Mouse (Mus musculus) spleen, postnatal 14 days (tissue): ENCODE measurements around the gene Sh3d21.
A peak's percentile ranks its signal among the peaks of the same experiment; 100 is the strongest.

Source experiments
- DNase-seq, 2 experiments: peaks; one replicate each; pipeline ENCODE4 v3.0.0; 2021 to 2022; ENCODE audit warnings: low spot score in 2 of 2

Gene Sh3d21

GRCm38 (mm10) chr4:126146974-126147532 lies 16.2 kb downstream of the Sh3d21 start:
- DNase-seq, result no peak

DNA sequence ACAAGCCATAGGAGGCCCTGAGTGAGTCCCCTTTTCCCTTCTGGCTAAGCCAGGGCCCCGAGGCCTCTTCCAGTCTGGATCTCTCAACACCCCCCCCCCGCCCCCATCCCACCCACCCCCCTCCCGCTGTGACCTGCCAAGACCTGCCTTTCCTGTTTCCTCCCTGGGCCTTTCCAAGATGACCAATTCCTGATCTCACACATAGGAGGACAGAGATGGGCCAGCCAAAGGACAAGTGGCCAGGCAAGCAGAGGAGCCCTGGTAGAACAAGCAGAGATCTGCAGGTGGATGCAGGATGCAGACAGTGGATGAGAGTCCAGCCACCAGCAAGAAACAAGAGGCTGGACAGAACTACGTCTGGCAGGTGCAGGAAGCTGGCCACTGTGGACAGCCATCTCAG lies 17.9 kb downstream of the Sh3d21 start:
- no peak for DNase-seq

GRCm38 (mm10) chr4:126141021-126141420 lies 22.3 kb downstream of the Sh3d21 start:
- DNase-seq, result no peak

- no peak for DNase-seq
Measured at GRCm38 (mm10) chr4:126137773-126138172, 25.5 kb downstream of the Sh3d21 start.

DNA sequence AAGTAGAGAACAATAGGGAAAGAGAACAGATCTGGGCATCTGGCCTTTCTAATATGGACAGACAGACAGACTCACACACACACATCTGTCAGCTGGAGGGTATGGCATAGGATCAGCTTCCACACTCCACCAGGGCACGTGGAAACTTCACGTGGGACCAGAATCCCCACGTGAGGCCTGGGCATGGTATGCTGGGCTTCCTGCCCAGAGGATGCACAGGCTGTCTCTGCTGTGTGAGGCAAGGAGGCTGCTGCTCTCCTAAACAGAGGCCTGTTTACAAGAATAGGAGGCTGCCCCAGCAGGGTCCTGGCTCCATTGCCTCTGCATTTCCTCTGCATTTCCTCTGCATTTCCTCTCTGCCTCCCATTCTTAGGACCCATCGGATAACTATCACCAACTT lies 28.7 kb downstream of the Sh3d21 start:
- DNase-seq, result no peak

DNA sequence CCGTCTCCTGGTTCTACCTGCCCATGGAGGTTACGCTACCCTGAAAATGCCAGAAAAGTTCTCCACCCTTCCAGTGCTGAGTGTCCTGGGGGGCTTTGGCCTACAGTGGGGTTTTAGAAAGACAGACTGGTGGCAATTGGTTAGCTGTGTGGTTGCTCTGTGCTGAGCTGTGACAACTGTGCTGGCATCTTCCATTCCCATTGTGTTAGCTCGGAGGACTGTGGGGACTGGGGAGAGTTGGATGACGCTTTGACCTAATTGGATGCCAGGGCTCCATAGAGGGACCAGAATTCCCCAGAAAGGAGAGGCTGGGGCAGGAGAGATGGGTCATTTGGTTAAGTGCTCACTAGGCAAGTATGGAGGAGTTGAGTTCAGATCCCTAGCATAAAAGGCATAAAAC lies 29.1 kb downstream of the Sh3d21 start:
- no peak for DNase-seq

- DNase-seq, result no peak
Measured at GRCm38 (mm10) chr4:126132636-126133264, 30.5 kb downstream of the Sh3d21 start.

GRCm38 (mm10) chr4:126131290-126132121 lies 31.8 kb downstream of the Sh3d21 start:
- DNase-seq, result no peak

DNA sequence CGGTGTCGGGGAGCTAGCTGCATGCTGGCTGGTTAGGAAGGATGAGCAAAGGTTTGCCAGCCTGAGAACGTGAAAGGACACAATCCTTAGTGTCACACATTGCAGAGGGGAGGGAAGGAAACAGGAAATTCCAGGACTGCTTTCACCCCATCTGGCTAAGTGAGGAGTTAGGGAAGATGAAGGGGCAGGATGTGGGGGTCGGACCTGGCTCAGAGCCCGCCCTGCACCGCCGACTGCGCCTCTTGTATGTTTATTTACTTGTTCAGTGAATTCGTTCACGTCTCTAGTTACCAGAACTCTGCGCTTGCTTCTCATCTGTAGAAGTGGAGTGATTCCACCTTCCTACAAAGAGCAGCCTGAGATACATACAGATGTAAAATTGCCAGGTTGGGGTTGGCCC lies 32.8 kb downstream of the Sh3d21 start:
- DNase-seq, result no peak

- DNase-seq, result no peak
Measured at GRCm38 (mm10) chr4:126123309-126124040, 39.8 kb downstream of the Sh3d21 start.

GRCm38 (mm10) chr4:126120506-126120905 lies 42.8 kb downstream of the Sh3d21 start:
- no peak for DNase-seq

- DNase-seq, result no peak
Measured at GRCm38 (mm10) chr4:126120052-126120451, 43.2 kb downstream of the Sh3d21 start.

DNA sequence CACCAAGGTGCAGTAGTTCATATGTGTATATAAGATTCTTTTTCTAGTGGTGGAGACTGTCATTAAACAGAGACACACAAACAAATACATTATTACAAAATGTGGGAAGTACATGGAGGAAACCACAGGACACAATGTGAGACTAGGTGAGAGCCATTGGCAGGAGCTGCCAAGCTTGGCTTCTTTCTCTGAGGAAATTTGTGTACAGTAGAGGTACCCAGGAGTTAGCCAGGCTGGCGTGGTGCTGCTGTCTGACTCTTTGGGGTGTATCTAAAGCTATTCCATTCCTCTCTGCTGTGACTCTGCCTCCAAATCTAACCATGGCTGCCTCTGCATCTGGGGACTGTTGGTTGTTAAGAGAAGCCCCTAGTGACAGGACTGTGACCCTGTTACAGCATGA lies 44.2 kb downstream of the Sh3d21 start:
- no peak for DNase-seq

GRCm38 (mm10) chr4:126118651-126119050 lies 44.6 kb downstream of the Sh3d21 start:
- no peak for DNase-seq

DNA sequence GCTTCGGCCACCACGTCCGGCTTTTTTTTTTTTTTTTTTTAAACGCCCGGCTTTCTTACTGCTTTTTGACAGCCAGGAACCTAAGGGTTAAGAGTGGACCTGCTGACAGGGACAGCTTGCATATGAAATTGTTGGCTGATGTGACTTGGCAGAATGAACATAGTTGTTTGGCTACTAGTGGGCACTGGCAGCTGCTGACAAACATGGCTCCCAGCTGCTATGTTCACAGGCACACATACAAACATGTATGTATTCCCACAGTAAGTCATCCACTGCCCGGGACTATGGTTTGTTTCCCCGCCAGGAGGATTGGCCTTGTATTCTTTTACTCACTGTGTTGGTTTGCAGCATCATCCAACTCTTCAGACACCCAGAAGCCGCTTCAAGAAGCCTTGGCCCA lies 46.2 kb downstream of the Sh3d21 start:
- DNase-seq, result no peak

- no peak for DNase-seq
Measured at GRCm38 (mm10) chr4:126115871-126116521, 47.3 kb downstream of the Sh3d21 start.

GRCm38 (mm10) chr4:126115411-126115810 lies 47.9 kb downstream of the Sh3d21 start:
- DNase-seq, result no peak

GRCm38 (mm10) chr4:126113943-126114342 lies 49.3 kb downstream of the Sh3d21 start:
- peak; percentile 30 to 58 for DNase-seq

DNA sequence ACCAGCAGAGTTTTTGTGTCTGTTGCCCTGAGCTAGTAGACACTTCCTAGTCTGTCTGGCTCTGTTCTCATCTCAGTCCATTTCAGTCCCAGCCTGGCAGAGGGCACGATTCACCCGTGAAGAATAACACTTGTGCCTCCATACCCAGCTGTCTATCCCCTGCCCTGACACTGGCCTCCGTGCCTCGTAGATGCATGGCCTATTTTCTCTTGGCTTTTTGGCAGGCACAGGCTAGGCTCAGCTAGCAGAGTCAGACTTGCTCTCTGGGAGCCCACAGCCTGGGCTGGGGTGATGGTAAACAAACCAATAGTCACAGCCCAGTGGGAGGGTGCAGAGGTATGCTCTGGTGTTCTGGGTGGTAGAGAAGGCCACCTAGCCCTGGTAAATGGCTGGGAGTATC lies 50.0 kb downstream of the Sh3d21 start:
- DNase-seq, result no peak

- no peak for DNase-seq
Measured at GRCm38 (mm10) chr4:126111153-126111549, 52.1 kb downstream of the Sh3d21 start.

DNA sequence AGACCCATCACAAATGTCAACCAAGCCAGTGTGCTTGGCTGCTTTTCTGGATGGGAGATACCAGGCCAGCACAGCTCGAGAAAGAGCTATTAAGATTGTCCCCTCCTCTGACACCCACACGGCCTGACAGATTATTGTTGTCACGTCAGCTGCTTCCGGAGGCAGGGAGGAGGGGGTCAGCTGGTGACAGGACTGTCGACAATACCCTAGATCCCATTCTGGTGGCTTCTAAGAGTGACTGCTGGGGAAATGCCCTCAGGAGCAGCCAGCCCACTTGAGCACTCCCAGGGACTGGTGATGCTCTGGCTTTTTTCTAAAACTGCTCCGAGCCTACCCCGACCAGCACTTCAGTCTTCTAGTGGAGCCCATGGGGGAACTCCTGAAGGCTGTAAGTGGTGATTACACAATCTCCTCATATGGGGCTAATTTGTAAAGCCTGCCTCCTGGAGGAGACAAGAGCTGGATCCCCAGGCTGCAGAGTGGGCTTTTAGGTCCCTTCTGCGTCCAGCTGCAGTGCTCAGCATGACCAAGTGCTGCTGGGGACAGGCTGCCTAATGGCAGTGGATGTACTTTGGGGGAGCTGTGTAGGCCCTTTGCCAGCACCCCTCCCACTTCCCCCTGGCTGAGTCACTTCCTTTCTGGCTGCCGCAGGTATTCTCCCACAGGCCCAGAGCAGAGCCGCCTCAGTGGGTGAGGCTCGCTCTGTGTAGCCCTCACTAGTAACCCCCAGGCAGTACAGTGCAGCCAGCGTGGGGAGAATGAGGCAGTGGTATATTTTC lies 52.7 kb downstream of the Sh3d21 start:
- peak; percentile 52 to 55 for DNase-seq
